Mouse (Mus musculus) thymus, adult 2 months (tissue): ENCODE results near the gene Ccdc136. TPM values are rescaled to one million over a fixed set of nuclear protein-coding genes. Genes with fewer than 3 reads are reported as not detected.

ENCODE experiments used
- DNase-seq: peaks from one replicate; pipeline ENCODE4 v3.0.0; 2021
- H3K27ac ChIP-seq: fragments of 200-500 bp; 2 replicates; pipeline ENCODE4 v1.5.1; 2012; ENCODE audit warnings: low read length, control low read depth; ENCODE audit not compliant: control insufficient read depth, insufficient read depth
- H3K27me3 ChIP-seq: fragments of 200-500 bp; 2 replicates; pipeline ENCODE4 v1.6.1; 2012; ENCODE audit warnings: mild to moderate bottlenecking, low read length, moderate library complexity, mixed read lengths; ENCODE audit not compliant: control insufficient read depth, insufficient read depth
- H3K36me3 ChIP-seq: fragments of 200-500 bp; 2 replicates; pipeline ENCODE4 v1.6.1; 2012; ENCODE audit warnings: mild to moderate bottlenecking, low read length, moderate library complexity; ENCODE audit not compliant: control insufficient read depth, insufficient read depth
- H3K4me1 ChIP-seq: fragments of 200-500 bp; replicated peaks from 2 replicates; pipeline ENCODE4 v1.6.1; 2012; ENCODE audit warnings: low read length; ENCODE audit not compliant: control insufficient read depth, insufficient read depth
- H3K4me3 ChIP-seq: fragments of 200-500 bp; 2 replicates; pipeline ENCODE4 v1.5.1; 2012; ENCODE audit warnings: mild to moderate bottlenecking, low read length, control low read depth, moderate library complexity; ENCODE audit not compliant: control insufficient read depth, insufficient read depth
- CTCF ChIP-seq: fragments of 200-500 bp; IDR thresholded peaks from 2 replicates; pipeline ENCODE4 v1.5.1; 2012; ENCODE audit warnings: mild to moderate bottlenecking, control low read depth, low read length, moderate library complexity, borderline replicate concordance; ENCODE audit not compliant: control insufficient read depth, poor library complexity, insufficient read depth; ENCODE audit errors: extremely low read depth
- POLR2A ChIP-seq: fragments of 200-500 bp; IDR thresholded peaks from 2 replicates; pipeline ENCODE4 v1.6.1; 2012; ENCODE audit warnings: mild to moderate bottlenecking, low read length, control low read depth, moderate library complexity; ENCODE audit not compliant: control insufficient read depth, poor library complexity, insufficient read depth; ENCODE audit errors: extremely low read depth
- WGBS: fragments of 180-500 bp; shearing (Covaris S2); methylation state at CpG from one replicate; pipeline ENCODE4 v1.1.7; 2018; 5-methylcytosine and 5-hydroxymethylcytosine counted together
- polyA plus RNA-seq: library from polyadenylated mRNA; depleted of rRNA; stranded (reverse); fragments of >200 nt; gene quantifications from 2 replicates; pipeline ENCODE4 v1.2.3, GENCODE M21; 2012; rRNA removed

Gene Ccdc136
- polyA plus RNA-seq, 1 experiment = 1.3 TPM

GRCm38 (mm10) chr6:29473941-29474691, 78.0 kb downstream of the Ccdc136 start:
- Histone ChIP-seq H3K27me3 (no peaks in the 10 kb centered on the region), H3K4me3 (peak overlapping the region; percentile 59), H3K27ac (no peak overlapping the region), H3K4me1 (peaks cover 15% of the 10 kb centered on the region), H3K36me3 (no peaks in the 10 kb centered on the region; the same call in 1 of the 2 replicates)
- 0 out of 2 replicates have a peak, but pooled peaks have one; percentile 32 for TF ChIP-seq CTCF
- no peak for TF ChIP-seq POLR2A
- DNase-seq = peak; percentile 84
- 8% methylated on average over 33 of the region's 33 CpGs for WGBS

GRCm38 (mm10) chr6:29474736-29475135, 78.6 kb downstream of the Ccdc136 start:
- no peak overlapping the region for H3K4me3 ChIP-seq
- no peaks in the 10 kb centered on the region for H3K27me3 ChIP-seq
- no peak for DNase-seq
- WGBS = 95% methylated on average over 2 of the region's 2 CpGs
- no peak for TF ChIP-seq CTCF
- TF ChIP-seq POLR2A = no peak
- H3K36me3 ChIP-seq = no peaks in the 10 kb centered on the region; the same call in 1 of the 2 replicates
- H3K4me1 ChIP-seq = peaks cover 15% of the 10 kb centered on the region
- no peak overlapping the region for H3K27ac ChIP-seq

Other genes with a start within 250 kb of the Ccdc136 start
- 9.9 and 13.0 TPM in 2 replicates for gene Rbm28, start 231.3 kb upstream of the Ccdc136 start, polyA plus RNA-seq
- 0.32 and 0.41 TPM in 2 replicates for gene Prrt4, start 216.7 kb upstream of the Ccdc136 start, polyA plus RNA-seq
- gene Impdh1, start 179.9 kb upstream of the Ccdc136 start, polyA plus RNA-seq = 323 and 354 TPM in 2 replicates
- gene Hilpda, start 123.8 kb upstream of the Ccdc136 start, polyA plus RNA-seq = 31.3 and 35.9 TPM in 2 replicates
- 2.5 and 2.7 TPM in 2 replicates for gene Fam71f2, start 116.7 kb upstream of the Ccdc136 start, polyA plus RNA-seq
- not detected in 2 replicates for gene Fam71f1, start 77.2 kb upstream of the Ccdc136 start, polyA plus RNA-seq
- gene Calu, start 48.2 kb upstream of the Ccdc136 start, polyA plus RNA-seq = 35.2 and 41.9 TPM in 2 replicates
- 0.04 TPM in 1 of 2 replicates, not detected in the other for gene Opn1sw, start 7.8 kb upstream of the Ccdc136 start, polyA plus RNA-seq
- gene Flnc, start 36.9 kb downstream of the Ccdc136 start, polyA plus RNA-seq = 0.78 and 2.5 TPM in 2 replicates
- 294 and 381 TPM in 2 replicates for gene Atp6v1f, start 71.4 kb downstream of the Ccdc136 start, polyA plus RNA-seq
- 0.22 and 0.34 TPM in 2 replicates for gene Atp6v1fnb, start 75.1 kb downstream of the Ccdc136 start, polyA plus RNA-seq
- 2.9 and 3.0 TPM in 2 replicates for gene Kcp, start 111.6 kb downstream of the Ccdc136 start, polyA plus RNA-seq
- 37.3 and 46.4 TPM in 2 replicates for gene Irf5, start 130.3 kb downstream of the Ccdc136 start, polyA plus RNA-seq
- 62.6 and 63.7 TPM in 2 replicates for gene Tnpo3, start 213.6 kb downstream of the Ccdc136 start, polyA plus RNA-seq